Mouse (Mus musculus): ENCODE measurements around the gene Bcl10. TPM values are rescaled to one million over a fixed set of nuclear protein-coding genes. Genes with fewer than 3 reads are reported as not detected.
A peak's percentile ranks its signal among the peaks of the same experiment; 100 is the strongest.
"Not testable (repeated sequence)": the region's sequence is repeated elsewhere in the genome, so short reads cannot be mapped to it uniquely, and the experiment has no call there.

Gene Bcl10
- 20.3 and 21.5 TPM in 2 replicates for polyA plus RNA-seq (2015; fragmentation: Nextera tagmentation; extraction: Ambion mirVana)

GRCm38 (mm10) chr3:145922019-145922854 lies at the start of gene Bcl10:
Bcl10 (plus strand) TSS chr3:145922804.
- no peak for ATAC-seq (ENCODE audit: low read depth)
- WGBS (ENCODE audit: insufficient replicate concordance) = 42% methylated on average over 11 of the region's 11 CpGs
- peak within 1 kb of the TSS; percentile 59 for H3K4me3 ChIP-seq (ENCODE audit: low read depth, low read length)
- peak within 1 kb of the TSS; percentile 92 for H3K4me2 ChIP-seq (ENCODE audit: low read depth, low read length)
- no peaks in the 10 kb centered on the region for H3K9me3 ChIP-seq (replicated peaks; ENCODE audit: control insufficient read depth, low read length)
- peak within 1 kb of the TSS; percentile 67 for H3K9ac ChIP-seq (ENCODE audit: low read depth, low read length)
- no peaks in the 10 kb centered on the region for H3K27me3 ChIP-seq (ENCODE audit: control insufficient read depth, insufficient read depth, low read depth, low read length)
- peak within 1 kb of the TSS; percentile 89 for H3K27ac ChIP-seq (ENCODE audit: low read length)
- H3K36me3 ChIP-seq (ENCODE audit: control insufficient read depth, insufficient read depth) = no peaks in the 10 kb centered on the region
- peaks cover 15% of the 10 kb centered on the region for H3K4me1 ChIP-seq (ENCODE audit: control insufficient read depth, low read depth, low read length)

- 73% methylated on average over 1 of the region's 1 CpGs for WGBS (ENCODE audit: insufficient replicate concordance)
- no peak overlapping the region for H3K4me3 ChIP-seq (ENCODE audit: low read depth, low read length)
- H3K27me3 ChIP-seq (ENCODE audit: control insufficient read depth, insufficient read depth, low read depth, low read length) = no peaks in the 10 kb centered on the region
- H3K36me3 ChIP-seq (ENCODE audit: control insufficient read depth, insufficient read depth) = no peaks in the 10 kb centered on the region
- H3K9me3 ChIP-seq (replicated peaks; ENCODE audit: control insufficient read depth, low read length) = no peaks in the 10 kb centered on the region
- no peaks in the 10 kb centered on the region for H3K4me1 ChIP-seq (ENCODE audit: control insufficient read depth, low read depth, low read length)
- ATAC-seq (ENCODE audit: low read depth) = no peak
- H3K4me2 ChIP-seq (ENCODE audit: low read depth, low read length) = no peak overlapping the region
- no peak overlapping the region for H3K9ac ChIP-seq (ENCODE audit: low read depth, low read length)
- no peak overlapping the region for H3K27ac ChIP-seq (ENCODE audit: low read length)
Observed at GRCm38 (mm10) chr3:145873271-145873670, 49.3 kb upstream of the Bcl10 start.

GRCm38 (mm10) chr3:145874126-145874525 lies 48.5 kb upstream of the Bcl10 start:
- no peaks in the 10 kb centered on the region for H3K4me1 ChIP-seq (ENCODE audit: control insufficient read depth, low read depth, low read length)
- no peak overlapping the region for H3K4me3 ChIP-seq (ENCODE audit: low read depth, low read length)
- no peaks in the 10 kb centered on the region for H3K36me3 ChIP-seq (ENCODE audit: control insufficient read depth, insufficient read depth)
- no peak overlapping the region for H3K27ac ChIP-seq (ENCODE audit: low read length)
- H3K4me2 ChIP-seq (ENCODE audit: low read depth, low read length) = no peak overlapping the region
- H3K9ac ChIP-seq (ENCODE audit: low read depth, low read length) = no peak overlapping the region
- no peaks in the 10 kb centered on the region for H3K27me3 ChIP-seq (ENCODE audit: control insufficient read depth, insufficient read depth, low read depth, low read length)
- no peak for ATAC-seq (ENCODE audit: low read depth)
- 71% methylated on average over 4 of the region's 4 CpGs for WGBS (ENCODE audit: insufficient replicate concordance)
- H3K9me3 ChIP-seq (replicated peaks; ENCODE audit: control insufficient read depth, low read length) = no peaks in the 10 kb centered on the region

- no peaks in the 10 kb centered on the region for H3K27me3 ChIP-seq (ENCODE audit: control insufficient read depth, insufficient read depth, low read depth, low read length)
- H3K4me1 ChIP-seq (ENCODE audit: control insufficient read depth, low read depth, low read length) = no peaks in the 10 kb centered on the region
- WGBS (ENCODE audit: insufficient replicate concordance) = 55% methylated on average over 11 of the region's 11 CpGs
- H3K36me3 ChIP-seq (ENCODE audit: control insufficient read depth, insufficient read depth) = no peaks in the 10 kb centered on the region
- ATAC-seq (ENCODE audit: low read depth) = no peak
- no peak overlapping the region for H3K9ac ChIP-seq (ENCODE audit: low read depth, low read length)
- no peak overlapping the region for H3K27ac ChIP-seq (ENCODE audit: low read length)
- no peak overlapping the region for H3K4me3 ChIP-seq (ENCODE audit: low read depth, low read length)
- H3K4me2 ChIP-seq (ENCODE audit: low read depth, low read length) = no peak overlapping the region
- H3K9me3 ChIP-seq (replicated peaks; ENCODE audit: control insufficient read depth, low read length) = no peaks in the 10 kb centered on the region
Observed at GRCm38 (mm10) chr3:145876120-145876519, 46.5 kb upstream of the Bcl10 start.

GRCm38 (mm10) chr3:145878867-145879266 lies 43.7 kb upstream of the Bcl10 start:
- 84% methylated on average over 13 of the region's 14 CpGs for WGBS (ENCODE audit: insufficient replicate concordance)
- not testable (repeated sequence) for H3K4me1 ChIP-seq (ENCODE audit: control insufficient read depth, low read depth, low read length); H3K4me3 ChIP-seq (ENCODE audit: low read depth, low read length); H3K27ac ChIP-seq (ENCODE audit: low read length); H3K36me3 ChIP-seq (ENCODE audit: control insufficient read depth, insufficient read depth); ATAC-seq (ENCODE audit: low read depth); H3K9ac ChIP-seq (ENCODE audit: low read depth, low read length); H3K9me3 ChIP-seq (replicated peaks; ENCODE audit: control insufficient read depth, low read length); H3K4me2 ChIP-seq (ENCODE audit: low read depth, low read length); H3K27me3 ChIP-seq (ENCODE audit: control insufficient read depth, insufficient read depth, low read depth, low read length)

GRCm38 (mm10) chr3:145880335-145880734 lies 42.3 kb upstream of the Bcl10 start:
- Histone ChIP-seq H3K4me1 (ENCODE audit: control insufficient read depth, low read depth, low read length) (no peaks in the 10 kb centered on the region), H3K27ac (ENCODE audit: low read length) (no peak overlapping the region), H3K4me2 (ENCODE audit: low read depth, low read length) (no peak overlapping the region), H3K9ac (ENCODE audit: low read depth, low read length) (no peak overlapping the region), H3K9me3 (replicated peaks; ENCODE audit: control insufficient read depth, low read length) (no peaks in the 10 kb centered on the region), H3K4me3 (ENCODE audit: low read depth, low read length) (no peak overlapping the region), H3K27me3 (ENCODE audit: control insufficient read depth, insufficient read depth, low read depth, low read length) (no peaks in the 10 kb centered on the region), H3K36me3 (ENCODE audit: control insufficient read depth, insufficient read depth) (no peaks in the 10 kb centered on the region)
- WGBS (ENCODE audit: insufficient replicate concordance) = 58% methylated on average over 1 of the region's 1 CpGs
- no peak for ATAC-seq (ENCODE audit: low read depth)

- no peak for ATAC-seq (ENCODE audit: low read depth)
- 70% methylated on average over 15 of the region's 15 CpGs for WGBS (ENCODE audit: insufficient replicate concordance)
- no peak overlapping the region for H3K4me2 ChIP-seq (ENCODE audit: low read depth, low read length)
- H3K9me3 ChIP-seq (replicated peaks; ENCODE audit: control insufficient read depth, low read length) = no peaks in the 10 kb centered on the region
- H3K4me1 ChIP-seq (ENCODE audit: control insufficient read depth, low read depth, low read length) = no peaks in the 10 kb centered on the region; the same call in 1 of the 2 replicates
- no peak overlapping the region for H3K4me3 ChIP-seq (ENCODE audit: low read depth, low read length)
- no peak overlapping the region for H3K27ac ChIP-seq (ENCODE audit: low read length)
- no peaks in the 10 kb centered on the region for H3K27me3 ChIP-seq (ENCODE audit: control insufficient read depth, insufficient read depth, low read depth, low read length)
- no peaks in the 10 kb centered on the region for H3K36me3 ChIP-seq (ENCODE audit: control insufficient read depth, insufficient read depth)
- no peak overlapping the region for H3K9ac ChIP-seq (ENCODE audit: low read depth, low read length)
Observed at GRCm38 (mm10) chr3:145882076-145882874, 40.3 kb upstream of the Bcl10 start.

- WGBS (ENCODE audit: insufficient replicate concordance) = 40% methylated on average over 2 of the region's 2 CpGs
- no peaks in the 10 kb centered on the region for H3K27me3 ChIP-seq (ENCODE audit: control insufficient read depth, insufficient read depth, low read depth, low read length)
- H3K4me1 ChIP-seq (ENCODE audit: control insufficient read depth, low read depth, low read length) = no peaks in the 10 kb centered on the region; the same call in 1 of the 2 replicates
- no peak overlapping the region for H3K4me3 ChIP-seq (ENCODE audit: low read depth, low read length)
- H3K4me2 ChIP-seq (ENCODE audit: low read depth, low read length) = no peak overlapping the region
- no peak overlapping the region for H3K27ac ChIP-seq (ENCODE audit: low read length)
- no peaks in the 10 kb centered on the region for H3K36me3 ChIP-seq (ENCODE audit: control insufficient read depth, insufficient read depth)
- no peak overlapping the region for H3K9ac ChIP-seq (ENCODE audit: low read depth, low read length)
- H3K9me3 ChIP-seq (replicated peaks; ENCODE audit: control insufficient read depth, low read length) = no peaks in the 10 kb centered on the region
- ATAC-seq (ENCODE audit: low read depth) = no peak
Observed at GRCm38 (mm10) chr3:145883233-145883632, 39.4 kb upstream of the Bcl10 start.

- WGBS (ENCODE audit: insufficient replicate concordance) = 59% methylated on average over 4 of the region's 4 CpGs
- Histone ChIP-seq H3K9ac (ENCODE audit: low read depth, low read length) (no peak overlapping the region), H3K4me3 (ENCODE audit: low read depth, low read length) (no peak overlapping the region), H3K36me3 (ENCODE audit: control insufficient read depth, insufficient read depth) (no peaks in the 10 kb centered on the region), H3K27ac (ENCODE audit: low read length) (peak overlapping the region; percentile 56; the same call in 1 of the 2 replicates), H3K9me3 (replicated peaks; ENCODE audit: control insufficient read depth, low read length) (no peaks in the 10 kb centered on the region), H3K4me2 (ENCODE audit: low read depth, low read length) (no peak overlapping the region), H3K4me1 (ENCODE audit: control insufficient read depth, low read depth, low read length) (no peaks in the 10 kb centered on the region; the same call in 1 of the 2 replicates), H3K27me3 (ENCODE audit: control insufficient read depth, insufficient read depth, low read depth, low read length) (no peaks in the 10 kb centered on the region)
- no peak for ATAC-seq (ENCODE audit: low read depth)
Observed at GRCm38 (mm10) chr3:145885376-145885775, 37.2 kb upstream of the Bcl10 start.

Data from liver, embryonic 16.5 days (tissue).